Mouse (Mus musculus): ENCODE results near the gene Gzma. TPM values are rescaled to one million over a fixed set of nuclear protein-coding genes. Genes with fewer than 3 reads are reported as not detected.

The Gzma gene
- polyA plus RNA-seq, 1 experiment from 2014 or later, result 5.6 TPM

GRCm38 (mm10) chr13:113087226-113088017 is 13.4 kb downstream of the Gzma start:
- H3K9me3 ChIP-seq (replicated peaks), result no peaks in the 10 kb centered on the region
- H3K9ac ChIP-seq, result no peak overlapping the region
- no peak for ATAC-seq (replicated peaks; ENCODE audit: insufficient number of reproducible peaks, insufficient read depth, low FRiP score, low read depth)
- no peak overlapping the region for H3K4me2 ChIP-seq
- H3K27ac ChIP-seq, result no peak overlapping the region
- no peaks in the 10 kb centered on the region for H3K27me3 ChIP-seq
- no peak overlapping the region for H3K4me3 ChIP-seq
- 68% methylated on average over 13 of the region's 13 CpGs for WGBS
- H3K4me1 ChIP-seq (replicated peaks), result no peaks in the 10 kb centered on the region; the same call in 1 of the 2 replicates
- no peaks in the 10 kb centered on the region for H3K36me3 ChIP-seq

GRCm38 (mm10) chr13:113084732-113085131 is 16.0 kb downstream of the Gzma start:
- no peak overlapping the region for H3K9ac ChIP-seq
- H3K4me1 ChIP-seq (replicated peaks), result no peaks in the 10 kb centered on the region; the same call in 1 of the 2 replicates
- H3K27me3 ChIP-seq, result no peaks in the 10 kb centered on the region
- no peaks in the 10 kb centered on the region for H3K36me3 ChIP-seq
- H3K4me2 ChIP-seq, result no peak overlapping the region
- H3K27ac ChIP-seq, result no peak overlapping the region
- no peaks in the 10 kb centered on the region for H3K9me3 ChIP-seq (replicated peaks)
- 16% methylated on average over 5 of the region's 5 CpGs for WGBS
- no peak overlapping the region for H3K4me3 ChIP-seq
- ATAC-seq (replicated peaks; ENCODE audit: insufficient number of reproducible peaks, insufficient read depth, low FRiP score, low read depth), result no peak

GRCm38 (mm10) chr13:113082101-113082500 is 18.7 kb downstream of the Gzma start:
- Histone ChIP-seq H3K9ac (no peak overlapping the region), H3K9me3 (replicated peaks) (no peaks in the 10 kb centered on the region), H3K36me3 (no peaks in the 10 kb centered on the region), H3K27me3 (no peaks in the 10 kb centered on the region), H3K4me1 (replicated peaks) (no peaks in the 10 kb centered on the region; the same call in 1 of the 2 replicates), H3K4me2 (no peak overlapping the region), H3K27ac (no peak overlapping the region), H3K4me3 (no peak overlapping the region)
- ATAC-seq (replicated peaks; ENCODE audit: insufficient number of reproducible peaks, insufficient read depth, low FRiP score, low read depth), result no peak
- WGBS, result 59% methylated on average over 1 of the region's 1 CpGs

- Histone ChIP-seq H3K36me3 (no peaks in the 10 kb centered on the region), H3K27ac (no peak overlapping the region), H3K4me2 (no peak overlapping the region), H3K9me3 (replicated peaks) (no peaks in the 10 kb centered on the region), H3K9ac (no peak overlapping the region), H3K4me1 (replicated peaks) (no peaks in the 10 kb centered on the region), H3K4me3 (no peak overlapping the region), H3K27me3 (no peaks in the 10 kb centered on the region)
- 79% methylated on average over 9 of the region's 9 CpGs for WGBS
- ATAC-seq (replicated peaks; ENCODE audit: insufficient number of reproducible peaks, insufficient read depth, low FRiP score, low read depth), result no peak
Measured at GRCm38 (mm10) chr13:113079021-113079420, 21.8 kb downstream of the Gzma start.

- no peak overlapping the region for H3K9ac ChIP-seq
- H3K36me3 ChIP-seq, result no peaks in the 10 kb centered on the region
- ATAC-seq (replicated peaks; ENCODE audit: insufficient number of reproducible peaks, insufficient read depth, low FRiP score, low read depth), result no peak
- 86% methylated on average over 9 of the region's 9 CpGs for WGBS
- H3K4me3 ChIP-seq, result no peak overlapping the region
- no peak overlapping the region for H3K27ac ChIP-seq
- no peak overlapping the region for H3K4me2 ChIP-seq
- no peaks in the 10 kb centered on the region for H3K9me3 ChIP-seq (replicated peaks)
- H3K27me3 ChIP-seq, result no peaks in the 10 kb centered on the region
- no peaks in the 10 kb centered on the region for H3K4me1 ChIP-seq (replicated peaks)
Measured at GRCm38 (mm10) chr13:113064542-113064941, 36.2 kb downstream of the Gzma start.

GRCm38 (mm10) chr13:113061746-113062145 is 39.0 kb downstream of the Gzma start:
- no peaks in the 10 kb centered on the region for H3K36me3 ChIP-seq
- no peaks in the 10 kb centered on the region for H3K9me3 ChIP-seq (replicated peaks)
- WGBS, result 74% methylated on average over 6 of the region's 6 CpGs
- H3K27ac ChIP-seq, result no peak overlapping the region
- H3K27me3 ChIP-seq, result no peaks in the 10 kb centered on the region
- no peaks in the 10 kb centered on the region for H3K4me1 ChIP-seq (replicated peaks)
- no peak for ATAC-seq (replicated peaks; ENCODE audit: insufficient number of reproducible peaks, insufficient read depth, low FRiP score, low read depth)
- no peak overlapping the region for H3K9ac ChIP-seq
- H3K4me3 ChIP-seq, result no peak overlapping the region
- no peak overlapping the region for H3K4me2 ChIP-seq

GRCm38 (mm10) chr13:113055826-113056225 is 45.0 kb downstream of the Gzma start:
- no peaks in the 10 kb centered on the region for H3K27me3 ChIP-seq
- H3K27ac ChIP-seq, result no peak overlapping the region
- no peaks in the 10 kb centered on the region for H3K9me3 ChIP-seq (replicated peaks)
- no peak for ATAC-seq (replicated peaks; ENCODE audit: insufficient number of reproducible peaks, insufficient read depth, low FRiP score, low read depth)
- no peaks in the 10 kb centered on the region for H3K36me3 ChIP-seq
- H3K4me3 ChIP-seq, result no peak overlapping the region
- H3K4me1 ChIP-seq (replicated peaks), result no peaks in the 10 kb centered on the region
- H3K4me2 ChIP-seq, result no peak overlapping the region
- WGBS, result 26% methylated on average over 8 of the region's 8 CpGs
- no peak overlapping the region for H3K9ac ChIP-seq

- H3K4me1 ChIP-seq (replicated peaks), result no peaks in the 10 kb centered on the region
- H3K9me3 ChIP-seq (replicated peaks), result no peaks in the 10 kb centered on the region
- no peak overlapping the region for H3K27ac ChIP-seq
- H3K4me2 ChIP-seq, result no peak overlapping the region
- no peak overlapping the region for H3K9ac ChIP-seq
- ATAC-seq (replicated peaks; ENCODE audit: insufficient number of reproducible peaks, insufficient read depth, low FRiP score, low read depth), result no peak
- no peak overlapping the region for H3K4me3 ChIP-seq
- H3K27me3 ChIP-seq, result no peaks in the 10 kb centered on the region
- no peaks in the 10 kb centered on the region for H3K36me3 ChIP-seq
- 77% methylated on average over 8 of the region's 8 CpGs for WGBS
Measured at GRCm38 (mm10) chr13:113054230-113054629, 46.6 kb downstream of the Gzma start.

- ATAC-seq (replicated peaks; ENCODE audit: insufficient number of reproducible peaks, insufficient read depth, low FRiP score, low read depth), result no peak
- 62% methylated on average over 3 of the region's 3 CpGs for WGBS
Measured at GRCm38 (mm10) chr13:113047647-113048046, 53.1 kb downstream of the Gzma start.

GRCm38 (mm10) chr13:113047018-113047417 is 53.8 kb downstream of the Gzma start:
- no peak overlapping the region for H3K9ac ChIP-seq
- no peak overlapping the region for H3K4me2 ChIP-seq
- peaks cover 9% of the 10 kb centered on the region for H3K36me3 ChIP-seq
- ATAC-seq (replicated peaks; ENCODE audit: insufficient number of reproducible peaks, insufficient read depth, low FRiP score, low read depth), result no peak
- no peaks in the 10 kb centered on the region for H3K9me3 ChIP-seq (replicated peaks)
- H3K27me3 ChIP-seq, result no peaks in the 10 kb centered on the region
- no peak overlapping the region for H3K27ac ChIP-seq
- peaks cover 9% of the 10 kb centered on the region for H3K4me1 ChIP-seq (replicated peaks)
- H3K4me3 ChIP-seq, result no peak overlapping the region

More at GRCm38 (mm10) chr13:113047647-113048046, 53.1 kb downstream of the Gzma start:
- Histone ChIP-seq H3K9ac (no peak overlapping the region), H3K4me3 (no peak overlapping the region), H3K4me1 (replicated peaks) (peaks cover 9% of the 10 kb centered on the region), H3K4me2 (no peak overlapping the region), H3K9me3 (replicated peaks) (no peaks in the 10 kb centered on the region), H3K27ac (no peak overlapping the region), H3K36me3 (peaks cover 5% of the 10 kb centered on the region), H3K27me3 (no peaks in the 10 kb centered on the region)

GRCm38 (mm10) chr13:113046211-113046883 is 54.4 kb downstream of the Gzma start, which contains the start of gene Gpx8:
Gpx8 (minus strand) TSS chr13:113046410.
- peak within 1 kb of the TSS; percentile 69 for H3K4me2 ChIP-seq
- peaks cover 13% of the 10 kb centered on the region for H3K36me3 ChIP-seq
- ATAC-seq (replicated peaks; ENCODE audit: insufficient number of reproducible peaks, insufficient read depth, low FRiP score, low read depth), result peak; percentile 83
- no peaks in the 10 kb centered on the region for H3K9me3 ChIP-seq (replicated peaks)
- no peaks in the 10 kb centered on the region for H3K27me3 ChIP-seq
- 5% methylated on average over 21 of the region's 21 CpGs for WGBS
- H3K27ac ChIP-seq, result peak within 1 kb of the TSS; percentile 82
- peak within 1 kb of the TSS; percentile 73 for H3K4me3 ChIP-seq
- H3K9ac ChIP-seq, result peak within 1 kb of the TSS; percentile 68
- H3K4me1 ChIP-seq (replicated peaks), result peaks cover 9% of the 10 kb centered on the region

Data from heart, embryonic 15.5 days (tissue).